Mouse (Mus musculus): ENCODE measurements around the gene Zfp60.

The Zfp60 gene

GRCm38 (mm10) chr7:27731281-27731883, at the start of gene Zfp60:
Gene Zfp60 (plus strand): TSS chr7:27731389.
- in situ Hi-C loops (cut with MboI; ENCODE audit: low sequenced_read_pairs): no loop called here

GRCm38 (mm10) chr7:27683218-27683617, 48.0 kb upstream of the Zfp60 start:
- in situ Hi-C loops (cut with MboI; ENCODE audit: low sequenced_read_pairs): no loop called here

GRCm38 (mm10) chr7:27685220-27685619, 46.0 kb upstream of the Zfp60 start:
- in situ Hi-C loops (cut with MboI; ENCODE audit: low sequenced_read_pairs): no loop called here

- in situ Hi-C loops (cut with MboI; ENCODE audit: low sequenced_read_pairs): no loop called here
Observed at GRCm38 (mm10) chr7:27685681-27686080, 45.5 kb upstream of the Zfp60 start.

GRCm38 (mm10) chr7:27687043-27687442, 44.1 kb upstream of the Zfp60 start:
- in situ Hi-C loops (cut with MboI; ENCODE audit: low sequenced_read_pairs): no loop called here

- in situ Hi-C loops (cut with MboI; ENCODE audit: low sequenced_read_pairs): no loop called here
Observed at GRCm38 (mm10) chr7:27687836-27688235, 43.4 kb upstream of the Zfp60 start.

- in situ Hi-C loops (cut with MboI; ENCODE audit: low sequenced_read_pairs): no loop called here
Observed at GRCm38 (mm10) chr7:27688246-27688788, 42.9 kb upstream of the Zfp60 start.

- in situ Hi-C loops (cut with MboI; ENCODE audit: low sequenced_read_pairs): no loop called here
Observed at GRCm38 (mm10) chr7:27688815-27689612, 42.2 kb upstream of the Zfp60 start, which contains the start of gene Zfp607b. Gene Zfp607b (plus strand): TSS chr7:27689340.

GRCm38 (mm10) chr7:27691076-27691475, 40.1 kb upstream of the Zfp60 start:
- in situ Hi-C loops (cut with MboI; ENCODE audit: low sequenced_read_pairs): no loop called here

- in situ Hi-C loops (cut with MboI; ENCODE audit: low sequenced_read_pairs): no loop called here
Observed at GRCm38 (mm10) chr7:27696711-27697110, 34.5 kb upstream of the Zfp60 start.

- in situ Hi-C loops (cut with MboI; ENCODE audit: low sequenced_read_pairs): no loop called here
Observed at GRCm38 (mm10) chr7:27710402-27710801, 20.8 kb upstream of the Zfp60 start.

GRCm38 (mm10) chr7:27721951-27722350, 9.2 kb upstream of the Zfp60 start:
- in situ Hi-C loops (cut with MboI; ENCODE audit: low sequenced_read_pairs): no loop called here

GRCm38 (mm10) chr7:27725566-27726538, 5.3 kb upstream of the Zfp60 start:
- in situ Hi-C loops (cut with MboI; ENCODE audit: low sequenced_read_pairs): no loop called here

- in situ Hi-C loops (cut with MboI; ENCODE audit: low sequenced_read_pairs): no loop called here
Observed at GRCm38 (mm10) chr7:27727471-27727870, 3.7 kb upstream of the Zfp60 start.

GRCm38 (mm10) chr7:27731946-27732345, 757 bp downstream of the Zfp60 start:
- in situ Hi-C loops (cut with MboI; ENCODE audit: low sequenced_read_pairs): no loop called here

- in situ Hi-C loops (cut with MboI; ENCODE audit: low sequenced_read_pairs): no loop called here
Observed at GRCm38 (mm10) chr7:27732508-27732907, 1.3 kb downstream of the Zfp60 start.

GRCm38 (mm10) chr7:27735457-27735856, 4.3 kb downstream of the Zfp60 start:
- in situ Hi-C loops (cut with MboI; ENCODE audit: low sequenced_read_pairs): no loop called here

GRCm38 (mm10) chr7:27756351-27757047, 25.3 kb downstream of the Zfp60 start:
- in situ Hi-C loops (cut with MboI; ENCODE audit: low sequenced_read_pairs): no loop called here

- in situ Hi-C loops (cut with MboI; ENCODE audit: low sequenced_read_pairs): no loop called here
Observed at GRCm38 (mm10) chr7:27757048-27757375, 25.8 kb downstream of the Zfp60 start.

GRCm38 (mm10) chr7:27765176-27765886, 34.1 kb downstream of the Zfp60 start:
- in situ Hi-C loops (cut with MboI; ENCODE audit: low sequenced_read_pairs): no loop called here

Measured in CH12F3 (cell line).